Mouse (Mus musculus): ENCODE measurements around the gene Pate1.

The Pate1 gene

GRCm38 (mm10) chr9:35687013-35687412 lies at the start of gene Pate1:
Gene Pate1, minus strand, starts transcription at chr9:35687390.
- peak; percentile 17 for DNase-seq

GRCm38 (mm10) chr9:35707265-35707664 lies 20.1 kb upstream of the Pate1 start:
- no peak for DNase-seq

GRCm38 (mm10) chr9:35691924-35692323 lies 4.7 kb upstream of the Pate1 start:
- no peak for DNase-seq

DNA sequence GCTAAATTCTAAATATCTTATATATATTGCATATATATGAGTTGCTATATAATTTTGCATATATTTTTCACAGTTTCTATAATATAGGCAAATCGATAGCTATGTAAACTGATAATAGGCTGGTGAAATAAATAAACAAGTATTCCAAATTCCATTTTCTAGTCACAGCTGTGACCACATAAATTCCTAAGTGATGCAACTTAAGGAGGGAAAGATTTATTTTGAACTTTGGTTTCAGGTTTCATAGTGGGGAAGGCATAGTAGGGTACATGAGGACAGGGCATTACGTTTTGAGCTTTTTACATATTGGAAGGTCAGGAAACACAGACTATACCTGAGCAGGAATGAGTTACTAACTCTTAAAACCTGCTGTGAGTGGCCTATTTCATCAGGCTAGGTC lies 13.6 kb downstream of the Pate1 start:
- no peak for DNase-seq

DNA sequence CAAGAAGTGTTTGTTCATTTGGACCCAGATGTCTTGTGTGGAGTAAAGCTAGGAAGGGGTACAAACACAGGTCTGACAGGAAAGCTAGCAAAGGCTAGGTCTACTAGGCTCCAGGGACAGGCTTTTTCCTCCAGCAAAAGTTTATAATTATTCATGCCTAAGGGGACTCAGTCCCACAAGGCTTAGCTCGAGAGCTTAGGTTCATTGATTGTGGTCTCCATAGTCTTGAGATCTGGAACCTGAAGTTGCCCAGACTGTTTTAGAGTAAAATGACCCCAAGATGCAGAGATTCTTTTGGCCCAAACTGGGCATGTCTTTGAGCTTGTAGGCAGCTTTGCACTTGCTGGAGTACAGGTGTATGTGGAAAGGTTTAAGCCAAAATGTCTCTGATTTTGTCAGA lies 39.1 kb downstream of the Pate1 start, which contains the start of gene Pate3:
Pate3 (minus strand) TSS at position 101 of the 400 bp plus-strand sequence.
- no peak for DNase-seq

Measured in right cerebral cortex, adult 18-20 months (tissue).